Mouse (Mus musculus) hematopoietic stem cell, adult 5-6 weeks (primary cell): Measurements from ENCODE around the gene Calhm4. TPM values are rescaled to one million over a fixed set of nuclear protein-coding genes. Genes with fewer than 3 reads are reported as not detected.
"Not testable (repeated sequence)": the region's sequence is repeated elsewhere in the genome, so short reads cannot be mapped to it uniquely, and the experiment has no call there.

Source experiments
- ATAC-seq, 2 experiments: fragments of 125-278 bp in 1 of 2; replicated peaks in 1 of 2; 2 replicates each; pipeline ENCODE4 v1.8.0; 2016 to 2017; ENCODE audit warnings: inconsistent platforms in 2 of 2, mild to moderate bottlenecking in 2 of 2, moderate number of reproducible peaks in 2 of 2, low read depth in 1 of 2, moderate TSS enrichment in 1 of 2; ENCODE audit not compliant: low FRiP score in 2 of 2, poor library complexity in 2 of 2, severe bottlenecking in 2 of 2, insufficient read depth in 1 of 2, low TSS enrichment in 1 of 2
- total RNA-seq: library from RNA; stranded (forward); fragments of 172-1452, 232-1000 nt; gene quantifications from 2 replicates; pipeline ENCODE4 v1.2.3, GENCODE M21; 2017

The Calhm4 gene
- total RNA-seq, 1 experiment from 2014 or later, result not detected

DNA sequence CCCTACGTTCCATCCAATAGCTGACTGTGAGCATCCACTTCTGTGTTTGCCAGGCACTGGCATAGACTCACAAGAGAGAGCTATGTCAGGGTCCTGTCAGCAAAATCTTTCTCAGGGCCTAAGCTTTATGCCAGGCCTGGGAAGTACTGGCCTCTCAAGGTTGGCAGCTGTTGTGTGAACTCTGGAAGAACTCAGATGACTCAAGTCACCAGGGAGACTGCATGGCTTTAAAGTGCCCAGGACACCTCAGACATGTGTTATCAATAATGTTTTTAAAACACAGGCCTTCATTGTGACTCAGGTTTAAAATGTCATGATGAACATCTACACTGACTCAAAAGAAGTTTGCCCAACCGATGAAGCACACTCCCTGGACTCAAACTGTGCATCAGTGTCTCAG, 30.9 kb downstream of the Calhm4 start:
- no peak for ATAC-seq

DNA sequence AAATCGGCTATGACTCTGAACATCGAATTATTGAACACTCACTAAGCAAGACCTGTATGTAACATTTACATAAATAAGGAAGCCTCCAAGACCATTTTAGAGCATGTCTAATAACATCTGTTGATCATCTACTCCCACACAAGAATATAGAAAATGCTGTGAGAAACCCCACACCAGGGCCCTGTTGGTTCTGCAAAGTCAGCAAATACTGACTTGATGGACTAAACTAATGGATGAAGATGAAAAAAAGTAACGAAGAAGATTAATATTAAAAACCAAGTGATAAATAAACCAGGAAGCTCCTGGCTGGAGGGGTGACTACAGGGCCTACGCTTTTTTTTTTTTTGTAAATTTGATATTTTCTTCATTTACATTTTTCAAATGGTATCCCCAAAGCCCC, 31.5 kb downstream of the Calhm4 start:
- no peak for ATAC-seq

DNA sequence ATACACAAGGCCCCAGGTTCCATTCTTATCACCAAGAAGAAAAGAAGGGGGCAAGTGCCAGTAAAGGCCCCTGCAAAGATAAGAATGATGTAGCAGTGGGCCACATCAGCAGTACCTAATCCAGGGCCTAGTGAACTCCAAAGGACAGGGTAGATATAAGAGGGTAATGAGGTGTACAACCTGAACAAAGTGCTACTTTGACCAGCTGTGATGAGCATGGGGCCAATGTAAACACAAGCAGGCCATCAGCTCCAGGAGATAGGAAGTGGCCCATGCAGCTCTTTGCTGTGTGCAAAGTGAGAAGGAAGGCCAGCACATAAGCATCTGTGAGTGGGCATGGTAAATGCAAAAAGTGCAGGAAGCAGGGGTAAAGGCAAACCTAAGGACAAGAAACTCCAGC, 45.7 kb downstream of the Calhm4 start:
- no peak for ATAC-seq

DNA sequence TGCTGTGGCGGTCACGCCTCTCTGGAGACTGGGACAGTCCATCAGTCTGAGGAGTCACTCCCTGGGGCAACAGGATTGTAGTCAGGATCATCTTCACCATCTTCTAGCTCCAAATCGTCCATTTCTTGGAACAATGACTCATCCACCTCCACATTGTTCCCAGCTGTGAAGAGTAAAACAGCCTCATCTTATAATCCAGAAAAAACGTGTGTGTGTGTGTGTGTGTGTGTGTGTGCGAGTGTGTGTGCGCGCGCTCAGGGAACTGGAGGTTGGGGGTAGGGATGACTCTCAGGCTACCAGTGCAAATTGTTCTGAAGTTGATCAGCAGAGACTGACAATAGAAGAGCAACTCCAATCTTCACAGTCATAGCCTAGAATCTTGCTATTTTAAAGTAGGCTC, 47.4 kb downstream of the Calhm4 start:
- ATAC-seq, result not testable (repeated sequence)

Other genes with a start within 250 kb of the Calhm4 start
- not detected in 2 replicates for gene Sult3a1, start 186.6 kb downstream of the Calhm4 start, total RNA-seq
- not detected in 2 replicates for gene Rsph4a, start 139.2 kb downstream of the Calhm4 start, total RNA-seq
- gene Zup1, start 93.0 kb downstream of the Calhm4 start, total RNA-seq, result 60.8 and 73.2 TPM in 2 replicates
- gene Rwdd1, start 24.7 kb downstream of the Calhm4 start, total RNA-seq, result 115 and 176 TPM in 2 replicates
- gene Trappc3l, start 6.7 kb downstream of the Calhm4 start, total RNA-seq, result not detected in 2 replicates
- gene Calhm5, start 52.2 kb upstream of the Calhm4 start, total RNA-seq, result not detected in 2 replicates
- 13.1 and 16.7 TPM in 2 replicates for gene Calhm6, start 83.7 kb upstream of the Calhm4 start, total RNA-seq
- 1.8 and 2.4 TPM in 2 replicates for gene Dse, start 163.4 kb upstream of the Calhm4 start, total RNA-seq
- gene Tspyl1, start 237.9 kb upstream of the Calhm4 start, total RNA-seq, result 88.4 and 89.4 TPM in 2 replicates